Mouse (Mus musculus) WW6 (cell line): Measurements from ENCODE around the gene Tppp3.
A peak's percentile ranks its signal among the peaks of the same experiment; 100 is the strongest.

Experiments used
- DNase-seq: peaks from one replicate; pipeline ENCODE4 v3.0.0-alpha.2; 2013; ENCODE audit warnings: low read depth, low spot score

The Tppp3 gene

DNA sequence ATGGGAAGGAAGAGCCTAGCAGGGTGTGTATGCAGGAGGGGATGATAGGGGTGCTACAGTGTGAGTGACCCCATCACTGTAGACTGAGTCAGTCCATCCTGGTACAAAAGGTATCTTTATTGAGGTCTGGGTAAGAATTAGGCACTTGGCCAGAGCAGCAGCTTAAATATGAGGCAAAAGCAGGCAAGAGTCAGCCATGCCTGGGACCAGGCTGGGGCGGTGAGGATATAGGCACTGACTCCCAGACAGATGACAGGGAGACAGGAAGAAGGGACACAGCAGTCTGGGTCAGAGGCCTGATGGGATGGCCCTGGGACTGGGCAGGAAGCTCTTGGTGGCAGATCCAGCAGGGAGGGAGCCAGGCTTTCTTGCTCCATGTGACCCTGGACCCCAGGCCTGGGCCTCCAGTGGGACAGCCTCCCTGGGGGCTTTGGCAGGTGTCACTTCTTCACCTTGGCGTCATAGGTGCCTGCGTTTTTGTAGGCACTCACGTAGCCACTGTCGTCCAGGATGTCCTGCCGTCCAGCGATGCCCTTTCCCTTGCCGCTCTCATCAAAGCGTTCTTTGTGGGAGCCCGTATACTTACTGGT is 3.8 kb downstream of the Tppp3 start:
- no peak for DNase-seq

DNA sequence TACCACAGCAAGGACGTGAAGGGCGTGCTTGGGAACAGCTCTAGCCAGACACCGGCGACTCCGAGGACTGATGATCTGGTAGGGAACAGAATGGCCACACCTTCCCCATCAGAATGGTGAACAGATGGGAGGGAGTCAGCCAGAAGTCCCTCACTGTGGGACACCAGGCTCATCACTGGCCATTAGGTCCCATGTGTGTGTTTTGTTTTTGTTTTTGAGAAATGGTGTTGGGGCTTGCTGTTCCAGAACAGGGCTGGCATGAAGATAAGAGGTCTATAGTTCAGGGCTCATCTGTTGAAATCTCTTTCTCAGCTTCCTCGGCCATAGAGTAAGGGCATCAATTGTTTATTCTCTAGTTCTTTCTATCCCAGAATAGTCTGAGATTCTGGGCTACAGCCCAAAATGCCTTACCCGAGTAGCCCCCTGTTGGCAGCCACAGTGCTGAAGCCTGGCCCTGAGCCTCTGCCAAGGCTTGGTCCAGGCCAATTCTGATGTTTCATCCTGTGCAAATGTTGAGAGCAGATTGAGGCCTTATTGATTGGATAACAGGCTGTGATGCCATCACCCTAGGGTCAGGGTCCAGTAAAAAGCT is 4.5 kb downstream of the Tppp3 start:
- no peak for DNase-seq

DNA sequence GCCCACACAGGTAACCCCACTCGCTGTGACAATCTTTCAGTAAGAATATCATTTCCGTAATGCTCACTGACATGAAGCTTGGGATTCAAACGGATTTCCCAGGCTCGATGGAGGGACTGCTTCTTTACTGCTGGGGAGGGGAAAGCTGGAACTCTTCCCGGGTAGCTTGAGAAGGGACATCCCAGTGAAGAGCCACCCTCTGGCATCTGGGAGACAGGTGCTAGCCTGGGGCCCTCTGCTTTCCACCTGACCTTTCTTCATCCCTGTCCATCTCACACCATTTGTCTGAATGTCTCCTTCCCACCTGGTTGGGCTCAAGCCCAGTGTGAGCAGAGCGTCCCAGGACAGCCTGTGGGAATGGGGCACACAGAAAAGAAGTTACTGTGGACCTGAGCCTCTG is 5.1 kb downstream of the Tppp3 start:
- no peak for DNase-seq

DNA sequence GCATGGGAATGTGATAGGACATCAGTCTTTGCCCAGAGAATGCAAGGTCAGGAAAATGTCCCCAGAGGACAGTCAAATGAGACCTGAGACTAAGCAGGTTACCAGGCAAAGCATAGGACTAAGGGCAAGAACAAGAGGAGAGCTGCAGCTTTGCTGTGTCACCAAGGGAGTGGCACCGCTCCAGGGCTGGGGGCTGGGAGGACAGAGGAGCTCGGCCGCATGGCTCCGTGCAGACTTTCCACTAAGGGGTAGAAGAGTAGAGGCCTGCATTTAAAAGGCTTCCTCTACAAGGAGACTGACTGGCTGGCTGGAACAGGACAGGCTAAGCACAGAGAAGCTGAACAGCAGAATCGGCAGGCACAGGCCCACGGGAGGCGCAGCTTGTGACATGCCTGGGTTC is 6.7 kb downstream of the Tppp3 start:
- no peak for DNase-seq

DNA sequence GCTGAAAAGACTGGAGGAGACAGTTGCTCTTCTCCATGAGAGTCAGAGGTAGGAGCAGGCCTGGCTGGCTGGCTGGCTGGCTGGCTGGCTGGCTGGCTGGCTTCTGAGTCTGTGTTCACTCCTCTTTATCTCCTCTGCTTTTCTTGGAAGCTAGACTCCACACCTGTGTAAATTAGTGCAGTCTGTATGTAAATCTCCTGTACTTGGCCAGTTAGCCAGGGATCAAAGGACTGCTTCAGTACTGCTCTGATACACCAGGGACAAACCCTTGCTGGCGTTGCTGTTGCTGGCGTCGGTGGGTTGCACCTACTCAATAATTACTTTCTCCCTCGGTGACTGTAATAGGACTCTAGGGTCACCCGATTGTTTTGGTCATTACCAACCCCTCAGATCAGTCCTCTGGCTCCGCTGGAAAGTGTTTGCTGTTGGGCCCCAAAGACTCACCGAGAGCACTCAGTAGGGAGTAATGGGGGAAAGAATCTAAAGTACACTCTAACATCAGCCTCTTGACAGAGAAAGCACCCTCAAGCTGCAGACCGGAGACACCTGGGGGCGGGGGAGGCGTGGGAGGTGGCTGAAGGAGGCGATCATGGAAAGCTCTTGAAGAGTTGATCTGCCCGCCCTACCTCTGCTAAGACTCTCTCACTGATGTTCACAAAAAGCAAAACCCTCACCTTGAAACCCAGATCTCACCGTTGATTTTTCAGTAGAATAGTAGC is 10.1 kb downstream of the Tppp3 start:
- no peak for DNase-seq

DNA sequence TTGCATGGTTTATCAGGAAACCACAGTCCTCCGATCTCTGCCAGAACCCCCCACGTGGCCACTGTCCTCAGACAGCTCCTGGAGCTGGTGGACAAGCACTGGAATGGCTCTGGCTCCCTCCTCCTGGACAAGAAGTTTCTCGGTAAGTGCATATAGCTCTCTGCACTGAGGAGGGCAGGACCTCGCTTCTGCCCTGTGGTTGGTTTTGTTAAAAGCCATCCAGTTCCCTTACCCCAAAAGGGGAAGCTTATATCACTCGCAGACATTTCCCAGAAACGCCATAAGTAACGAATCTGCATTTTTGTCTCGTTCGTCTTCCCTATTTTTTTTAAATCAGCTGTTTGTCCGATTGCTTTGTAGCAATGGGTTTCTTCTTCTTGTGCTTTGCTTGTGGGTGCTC is 16.1 kb downstream of the Tppp3 start:
- no peak for DNase-seq

DNA sequence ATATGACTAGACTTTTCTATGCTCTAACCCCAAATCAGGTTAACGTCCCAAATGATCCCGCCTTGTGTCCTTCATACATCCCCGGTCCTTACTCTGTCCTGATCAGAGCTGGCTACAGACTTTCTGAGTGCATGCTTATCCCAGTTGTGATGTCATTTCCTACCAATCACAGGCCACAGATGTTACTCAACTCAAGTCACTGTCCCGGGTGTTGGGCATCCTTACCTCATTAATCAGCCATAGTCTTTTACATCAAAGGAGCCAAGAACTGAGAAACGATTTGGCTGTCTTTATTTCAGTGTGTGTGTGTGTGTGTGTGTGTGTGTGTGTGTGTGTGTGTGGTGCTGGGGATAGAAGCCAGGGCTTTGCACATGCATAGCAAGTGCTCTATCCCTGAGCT is 17.2 kb downstream of the Tppp3 start:
- no peak for DNase-seq

DNA sequence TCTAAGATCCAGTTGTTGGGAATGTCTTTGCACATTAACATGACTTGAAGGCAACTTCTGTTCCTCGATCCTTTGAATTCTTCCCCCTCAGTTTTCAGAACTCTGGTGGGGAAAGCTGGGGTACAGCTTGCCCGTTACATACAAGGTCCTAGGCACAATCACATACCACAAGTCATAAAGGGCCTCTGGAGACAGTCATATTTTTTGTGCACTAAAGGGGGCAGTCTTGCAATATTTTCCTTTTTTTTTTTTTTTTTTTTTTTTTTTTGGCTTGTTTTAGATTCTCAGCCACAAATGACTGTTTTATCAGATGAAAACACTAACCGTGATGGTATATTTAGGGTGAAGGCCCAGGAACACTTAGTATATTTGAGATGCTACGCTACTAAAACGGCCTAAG is 18.0 kb downstream of the Tppp3 start:
- DNase-seq = no peak

DNA sequence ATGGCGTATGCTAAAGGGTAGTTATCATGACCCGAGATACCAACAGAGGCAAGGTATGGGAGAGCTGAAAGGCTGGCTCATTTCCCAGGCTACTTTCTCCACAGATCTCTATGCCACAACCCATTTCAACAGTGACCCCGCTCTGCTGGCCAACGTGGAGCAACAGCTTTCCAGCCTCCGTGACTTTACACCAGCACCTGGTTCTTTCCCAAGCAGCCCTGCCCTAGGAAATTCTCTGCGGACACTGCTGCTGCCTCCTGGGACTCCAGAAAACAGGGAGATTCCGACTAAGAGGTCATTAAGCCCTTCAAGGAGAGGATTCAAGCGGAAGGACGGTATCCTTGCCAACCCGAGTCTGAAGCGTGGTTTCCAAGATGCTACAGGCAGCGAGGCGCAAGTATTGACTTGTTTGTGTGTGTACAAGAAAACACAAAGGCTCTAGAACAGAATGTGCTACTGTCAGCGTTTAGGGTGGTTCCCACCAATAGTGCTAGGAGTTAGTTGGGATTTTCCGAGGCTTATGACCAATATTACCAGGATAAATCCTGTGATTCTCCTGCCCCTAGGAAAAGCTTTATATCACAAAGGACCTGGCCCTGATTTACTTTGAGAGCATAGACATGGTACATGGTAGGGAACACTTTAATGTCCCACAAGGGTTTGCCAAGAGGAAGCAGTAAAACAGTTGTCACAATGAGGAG is 19.3 kb downstream of the Tppp3 start:
- no peak for DNase-seq

DNA sequence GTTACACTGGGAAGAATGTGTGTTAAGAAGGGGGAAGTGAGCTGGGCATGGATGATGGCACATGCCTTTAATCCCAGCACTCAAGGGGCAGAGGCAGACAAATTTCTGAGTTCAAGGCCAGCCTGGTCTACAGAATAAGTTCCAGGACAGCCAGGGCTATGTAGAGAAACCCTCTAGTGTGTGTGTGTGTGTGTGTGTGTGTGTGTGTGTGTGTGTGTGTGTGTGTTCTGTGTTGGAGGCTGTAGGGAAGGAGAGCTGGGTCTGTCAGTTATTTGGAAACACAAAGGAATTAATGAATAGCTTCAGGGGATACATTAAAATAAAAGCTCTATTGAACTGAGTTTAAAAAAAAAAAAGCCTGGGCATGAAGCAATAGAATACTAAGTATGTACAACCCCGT is 20.3 kb downstream of the Tppp3 start:
- no peak for DNase-seq

DNA sequence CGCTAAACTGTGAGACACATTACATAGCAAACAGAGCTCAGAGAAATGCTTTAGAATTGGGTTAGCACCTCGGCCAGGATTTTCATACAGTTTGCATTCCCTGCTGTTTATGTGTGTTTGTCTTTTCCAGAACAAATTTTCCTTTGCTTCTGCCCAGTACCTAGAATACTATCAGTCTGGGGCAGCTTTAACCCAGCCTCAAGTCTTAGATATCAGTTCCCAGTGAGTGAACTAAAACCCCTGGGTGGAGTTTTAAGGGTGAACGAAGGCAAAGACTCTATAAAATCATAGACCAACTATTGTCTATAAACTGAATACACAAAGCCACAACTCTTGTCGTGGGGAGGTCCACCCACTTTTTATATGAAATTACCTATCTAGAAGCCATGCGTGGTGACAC is 22.7 kb downstream of the Tppp3 start:
- no peak for DNase-seq

DNA sequence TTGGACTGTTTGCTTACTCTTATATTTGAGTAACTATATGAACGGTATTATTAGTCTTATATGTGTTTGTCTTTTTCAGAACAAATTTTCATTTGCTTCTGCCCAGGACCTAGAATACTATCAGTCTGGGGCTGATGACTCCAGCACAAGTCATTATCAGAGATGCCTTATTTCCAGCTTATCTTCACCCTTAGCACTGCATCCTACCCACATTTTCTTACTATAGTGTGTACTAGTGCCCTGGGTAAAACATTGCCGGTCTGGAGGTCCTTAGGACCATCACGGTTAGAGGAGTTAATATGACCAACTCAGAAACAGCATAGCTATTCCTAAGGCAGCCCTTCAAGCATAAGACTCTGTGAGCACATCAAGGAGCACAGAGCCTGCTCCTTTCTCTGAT is 23.1 kb downstream of the Tppp3 start:
- DNase-seq = no peak

DNA sequence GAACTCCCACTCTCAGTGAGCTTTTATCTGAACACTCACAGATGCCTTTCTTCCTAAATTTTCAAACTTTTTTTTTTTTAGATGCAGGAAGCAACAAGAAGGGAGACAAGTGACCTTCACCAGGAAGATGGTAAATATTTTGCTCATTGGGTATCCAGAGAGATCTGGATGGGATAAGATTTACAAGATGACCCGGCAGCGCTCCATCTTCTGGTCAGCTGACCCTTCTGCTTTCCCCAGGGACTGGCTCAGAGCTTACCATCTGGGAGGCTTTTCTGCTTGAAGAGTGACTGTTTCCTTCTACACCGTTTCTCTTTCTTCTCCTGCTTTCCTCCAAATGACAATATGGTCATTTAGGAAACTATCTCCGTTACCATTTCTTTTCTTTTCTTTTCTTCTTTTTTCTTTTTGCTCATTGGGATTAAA is 25.2 kb downstream of the Tppp3 start:
- no peak for DNase-seq

DNA sequence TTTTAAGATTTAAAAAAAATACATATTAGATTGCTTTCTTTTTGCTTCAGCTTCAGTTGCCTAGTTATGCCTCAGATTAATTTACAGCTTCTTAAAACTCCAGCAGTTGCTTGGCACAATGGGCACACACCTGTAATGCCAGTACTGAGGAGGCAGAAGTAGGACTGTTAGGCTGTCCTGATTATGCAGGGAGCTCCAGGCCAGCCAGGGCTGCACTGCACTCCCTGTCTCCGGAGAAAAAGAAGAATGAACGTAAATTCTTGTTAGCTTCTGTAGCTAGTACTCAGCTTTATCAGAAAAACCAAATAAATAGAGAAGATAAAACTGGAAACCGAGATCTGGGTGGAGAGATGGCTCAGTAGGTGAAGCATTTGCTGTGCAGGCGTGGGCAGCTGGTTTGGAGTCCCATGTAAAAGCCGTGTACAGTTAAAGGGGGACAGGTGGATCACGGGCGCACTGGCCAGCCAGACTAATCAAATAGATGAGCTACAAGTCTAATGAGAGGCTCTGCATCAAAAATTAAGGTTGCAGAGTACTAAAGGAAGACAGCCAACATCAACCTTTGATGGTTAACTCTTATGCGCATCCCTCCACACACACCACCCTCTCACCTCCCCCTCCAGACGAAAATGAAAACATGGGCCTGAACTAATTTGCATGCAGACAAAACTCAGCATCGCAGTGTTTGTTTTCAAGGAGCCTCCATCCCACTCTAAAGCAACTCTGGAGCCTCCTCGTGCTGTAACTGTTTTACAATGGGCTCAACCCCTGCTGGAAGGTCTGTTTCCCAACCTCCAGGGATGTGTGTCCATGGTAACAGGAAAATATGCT is 25.8 kb downstream of the Tppp3 start:
- DNase-seq = no peak

DNA sequence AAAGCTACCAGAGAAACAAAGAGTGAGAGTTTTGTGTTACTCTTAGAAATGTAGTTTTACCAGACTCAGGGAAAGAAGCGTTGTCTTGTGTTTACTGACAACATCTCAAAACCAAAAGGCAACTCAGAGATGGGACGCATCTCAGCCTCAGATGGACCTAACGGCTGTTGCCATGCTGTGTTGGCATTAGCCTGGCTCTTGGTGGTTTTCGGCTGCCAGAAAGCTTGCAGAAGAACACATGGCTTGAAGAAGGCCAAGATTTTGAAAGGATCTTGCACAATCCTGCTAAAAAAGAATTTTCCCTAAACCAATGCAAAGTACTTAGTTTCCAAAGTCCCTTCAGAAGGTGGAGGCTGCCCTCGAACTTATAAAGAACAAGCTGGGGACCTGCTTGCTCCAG is 28.7 kb downstream of the Tppp3 start:
- DNase-seq = no peak

DNA sequence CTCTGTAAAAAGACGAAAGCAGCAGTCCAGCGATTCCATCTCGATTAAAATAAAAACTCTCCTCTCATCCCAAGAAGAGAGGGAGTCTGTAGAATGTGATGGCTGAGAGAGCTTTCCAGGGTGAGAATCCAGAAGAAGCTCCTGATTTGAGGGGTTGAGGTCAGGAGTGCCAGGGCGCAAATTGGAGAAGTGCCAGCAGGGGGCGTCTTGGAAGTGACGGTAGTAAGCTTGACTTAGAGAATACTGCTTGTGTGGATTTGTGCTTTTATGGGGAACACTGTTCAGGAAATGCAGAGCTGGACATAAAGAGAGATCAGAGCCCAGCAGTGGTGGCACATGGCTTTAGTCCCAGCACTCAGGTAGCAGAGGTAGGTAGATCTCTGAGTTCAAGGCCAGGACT is 29.9 kb downstream of the Tppp3 start:
- DNase-seq = peak; percentile 58

DNA sequence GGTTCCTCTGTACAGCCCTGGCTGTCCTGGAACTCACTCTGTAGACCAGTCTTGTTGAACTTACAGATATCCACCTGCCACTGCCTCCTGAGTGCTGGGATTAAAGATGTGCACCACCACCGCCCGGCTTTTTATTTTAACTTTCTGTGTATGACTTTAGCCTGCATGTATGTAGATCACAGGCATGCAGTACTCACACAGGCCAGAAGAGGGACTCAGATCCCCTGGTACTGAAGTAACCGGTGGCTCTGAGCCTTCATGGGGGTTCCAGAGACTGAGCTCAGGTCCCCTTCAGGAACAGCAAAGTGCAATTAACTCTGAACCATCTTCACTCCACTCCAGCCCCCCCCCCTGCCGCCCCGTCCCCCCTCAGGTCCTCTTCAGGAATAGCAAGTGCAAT is 32.5 kb downstream of the Tppp3 start:
- DNase-seq = peak; percentile 82

DNA sequence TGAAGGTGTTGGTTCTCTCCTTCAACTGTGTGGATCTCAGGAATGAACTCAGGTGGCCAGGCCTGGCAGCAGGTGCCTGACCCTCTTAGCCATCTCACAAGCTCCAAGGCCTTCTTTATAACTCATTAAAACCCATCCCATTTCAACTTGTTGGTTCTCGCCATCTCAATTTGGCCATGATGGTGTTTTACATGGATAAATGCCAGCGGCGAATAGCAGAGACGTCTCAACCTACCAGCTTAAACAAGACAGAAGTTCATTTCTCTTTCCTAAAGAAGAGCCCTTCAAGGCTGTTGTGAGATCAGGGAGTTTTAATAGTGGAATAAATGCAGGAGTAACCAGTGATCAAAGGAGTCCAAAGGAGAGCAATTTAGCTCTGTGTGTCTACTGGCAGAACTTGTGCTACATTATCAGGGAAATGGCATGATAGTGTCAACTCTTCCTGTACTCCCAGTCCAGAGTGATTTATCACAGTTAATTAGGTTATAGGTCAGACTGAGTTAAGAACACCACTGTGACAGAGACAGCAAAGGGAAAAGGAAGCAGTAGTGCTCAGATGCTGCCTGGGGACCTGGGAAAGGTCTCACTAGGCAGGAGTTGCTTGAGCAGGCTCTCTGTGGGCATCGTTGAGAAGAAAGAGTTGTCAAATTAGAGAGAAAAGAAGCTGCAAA is 34.1 kb downstream of the Tppp3 start:
- DNase-seq = no peak

DNA sequence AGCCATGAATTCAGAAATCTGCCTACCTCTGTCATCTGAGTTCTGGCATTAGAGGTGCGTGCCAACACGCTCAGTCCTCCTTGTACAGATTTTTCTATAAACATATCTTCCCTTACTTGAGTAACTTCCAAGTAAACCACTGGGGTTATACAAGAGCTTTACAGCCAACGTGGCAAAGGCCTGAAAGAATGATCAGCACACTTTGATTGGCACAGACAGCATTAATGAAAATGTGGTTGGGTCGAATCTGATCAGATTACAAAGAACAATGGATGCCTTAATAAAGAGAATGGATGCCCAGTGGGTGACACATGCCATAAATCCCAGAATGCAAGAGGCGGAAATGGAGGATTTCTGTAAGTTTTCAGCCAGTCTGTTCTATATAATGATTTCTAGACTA is 35.1 kb downstream of the Tppp3 start:
- no peak for DNase-seq

DNA sequence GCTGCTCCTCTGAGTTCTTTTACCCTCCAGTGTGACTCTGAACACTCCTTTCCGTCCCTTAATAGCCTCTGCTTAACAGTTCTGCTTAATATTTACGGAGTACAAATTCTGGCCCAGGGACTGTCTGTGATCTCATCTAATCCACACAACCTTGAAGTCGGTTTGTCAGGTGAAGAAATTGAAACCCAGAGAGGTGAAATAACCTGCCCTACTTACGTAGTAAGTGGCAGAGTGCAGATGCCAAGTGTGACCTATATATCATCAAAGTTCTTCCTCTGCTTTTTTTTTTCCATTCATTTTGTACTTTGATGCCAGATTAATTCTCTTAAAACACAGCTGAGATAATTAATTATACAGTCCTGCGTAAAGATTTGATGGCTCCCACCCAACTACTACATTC is 37.2 kb downstream of the Tppp3 start:
- DNase-seq = no peak

DNA sequence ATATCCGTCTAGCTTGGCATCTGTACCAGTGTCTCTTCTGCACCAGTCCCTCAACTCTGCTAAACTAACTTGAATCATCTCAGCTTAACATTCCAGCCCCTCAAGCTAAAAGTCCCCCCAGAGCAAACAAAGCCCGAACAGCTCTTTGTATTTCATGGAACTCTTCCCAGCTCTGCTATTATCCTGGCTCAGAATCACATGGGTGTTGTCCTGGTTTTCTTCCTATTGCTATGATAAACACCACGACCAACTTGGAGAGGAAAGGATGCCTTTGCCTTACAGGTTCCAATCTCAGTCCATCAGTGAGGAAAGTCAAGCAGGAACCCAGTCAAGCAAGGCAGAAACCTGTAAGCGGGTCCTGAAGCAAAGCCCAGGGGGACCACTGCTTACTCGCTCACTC is 37.8 kb downstream of the Tppp3 start:
- no peak for DNase-seq
